Mouse (Mus musculus) embryonic facial prominence, embryonic 14.5 days (tissue): ENCODE data around the gene Amacr. TPM values are rescaled to one million over a fixed set of nuclear protein-coding genes. Genes with fewer than 3 reads are reported as not detected.

ENCODE experiments used
- ATAC-seq: fragments of 200-750 bp; cut with Nextera tagmentation; 2 replicates; pipeline ENCODE4 v1.8.0; 2017; ENCODE audit warnings: low read depth, moderate number of reproducible peaks, moderate TSS enrichment
- DNase-seq: peaks from one replicate; pipeline ENCODE4 v3.0.0-alpha.2; 2015; ENCODE audit warnings: low spot score
- H3K27ac ChIP-seq: fragments of 300-500 bp; sonication (generic); replicated peaks from 2 replicates; pipeline ENCODE4 v1.5.1; 2014; ENCODE audit warnings: low read depth, mild to moderate bottlenecking, low read length, moderate library complexity
- H3K27me3 ChIP-seq: fragments of 300-500 bp; sonication (generic); replicated peaks from 2 replicates; pipeline ENCODE4 v1.6.1; 2014; ENCODE audit warnings: low read length; ENCODE audit not compliant: control insufficient read depth, insufficient read depth
- H3K36me3 ChIP-seq: fragments of 300-500 bp; sonication (generic); 2 replicates; pipeline ENCODE4 v1.6.1; 2014; ENCODE audit warnings: low read length, mixed read lengths; ENCODE audit not compliant: control insufficient read depth, insufficient read depth
- H3K4me1 ChIP-seq: fragments of 300-500 bp; sonication (generic); 2 replicates; pipeline ENCODE4 v1.6.1; 2014; ENCODE audit warnings: antibody characterized with exemption, low read length; ENCODE audit not compliant: control insufficient read depth, insufficient read depth
- H3K4me2 ChIP-seq: fragments of 300-500 bp; sonication (generic); 2 replicates; pipeline ENCODE4 v1.6.1; 2014; ENCODE audit warnings: low read depth, mild to moderate bottlenecking, low read length, moderate library complexity, mixed read lengths
- H3K4me3 ChIP-seq: fragments of 300-500 bp; sonication (generic); 2 replicates; pipeline ENCODE4 v1.5.1; 2014; ENCODE audit warnings: low read depth, mild to moderate bottlenecking, low read length
- H3K9ac ChIP-seq: fragments of 300-500 bp; sonication (generic); 2 replicates; pipeline ENCODE4 v1.6.1; 2014; ENCODE audit warnings: low read depth, mild to moderate bottlenecking, low read length, moderate library complexity, mixed read lengths
- H3K9me3 ChIP-seq: fragments of 300-500 bp; sonication (generic); 2 replicates; pipeline ENCODE4 v1.6.1; 2016; ENCODE audit warnings: low read length; ENCODE audit not compliant: control insufficient read depth
- WGBS: fragments of 180-500 bp; shearing (Covaris S2); extraction: QIAGEN DNeasy Blood & Tissue Kit; methylation state at CpG from one replicate; pipeline ENCODE4 v1.1.7; 2014; 5-methylcytosine and 5-hydroxymethylcytosine counted together
- polyA plus RNA-seq: library from polyadenylated mRNA; unstranded; fragments of >200 nt; fragmentation: Nextera tagmentation; extraction: Ambion mirVana; gene quantifications from 2 replicates; pipeline ENCODE4 v1.2.1, GENCODE M21; 2014

Amacr gene
- polyA plus RNA-seq, 1 experiment from 2014 or later: 27.9 TPM

DNA sequence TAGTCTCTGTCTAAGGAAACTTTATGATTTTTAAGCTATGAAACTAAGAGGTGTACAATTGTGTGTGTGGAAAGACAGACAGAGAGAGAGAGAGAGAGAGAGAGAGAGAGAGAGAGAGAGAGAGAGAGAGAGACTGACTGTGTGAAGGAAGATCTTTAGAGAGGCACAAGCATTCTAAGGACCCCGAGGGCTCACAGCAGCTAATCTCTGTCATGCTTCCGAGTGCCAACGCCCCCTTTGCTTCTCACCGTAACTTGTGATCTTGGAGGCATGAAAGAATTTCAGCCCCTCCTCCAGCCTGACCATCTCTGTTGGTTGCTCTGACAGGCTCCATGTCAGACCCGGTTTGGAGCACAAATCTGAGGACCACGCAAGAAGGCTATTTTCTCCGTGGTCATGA, 18.9 kb downstream of the Amacr start, which contains the start of gene Slc45a2:
TSS of gene Slc45a2 (plus strand) at position 301 of the 400 bp plus-strand sequence.
- Histone ChIP-seq H3K27me3 (no peaks in the 10 kb centered on the region), H3K9ac (no peak within 1 kb of the TSS), H3K27ac (no peak within 1 kb of the TSS), H3K36me3 (peaks cover 8% of the 10 kb centered on the region; the same call in 1 of the 2 replicates), H3K4me1 (no peaks in the 10 kb centered on the region), H3K4me3 (no peak within 1 kb of the TSS), H3K9me3 (no peaks in the 10 kb centered on the region), H3K4me2 (0 out of 2 replicates have a peak within 1 kb of the TSS, but pooled peaks have one; percentile 10)
- no peak for ATAC-seq
- no peak for DNase-seq
- WGBS: 43% methylated on average over 7 of the region's 7 CpGs

DNA sequence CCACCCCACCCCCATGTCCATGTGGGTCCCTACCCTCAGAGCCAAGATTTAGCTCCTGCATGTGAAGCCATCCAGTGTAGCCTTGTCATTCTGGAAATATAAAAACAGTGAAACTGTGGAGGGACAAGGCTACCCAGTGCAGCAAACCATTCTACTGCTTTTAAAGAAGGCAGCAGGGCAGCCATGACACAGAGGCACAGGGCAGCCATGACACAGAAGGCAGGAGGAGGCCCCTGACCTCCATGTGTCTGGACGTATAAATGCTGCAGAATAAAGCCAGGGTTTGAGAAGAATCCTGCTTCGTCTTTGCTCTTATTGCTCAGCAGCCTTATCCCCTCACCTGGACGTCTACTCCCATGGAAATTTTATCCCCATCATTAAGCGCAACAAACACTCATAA, 22.2 kb downstream of the Amacr start:
- H3K4me3 ChIP-seq: no peak overlapping the region
- DNase-seq (no peak), ATAC-seq (no peak)
- H3K9ac ChIP-seq: no peak overlapping the region
- WGBS: 81% methylated on average over 4 of the region's 4 CpGs
- no peak overlapping the region for H3K4me2 ChIP-seq
- H3K4me1 ChIP-seq: no peaks in the 10 kb centered on the region
- H3K27ac ChIP-seq: no peak overlapping the region
- no peaks in the 10 kb centered on the region for H3K27me3 ChIP-seq
- H3K36me3 ChIP-seq: no peaks in the 10 kb centered on the region
- no peaks in the 10 kb centered on the region for H3K9me3 ChIP-seq

DNA sequence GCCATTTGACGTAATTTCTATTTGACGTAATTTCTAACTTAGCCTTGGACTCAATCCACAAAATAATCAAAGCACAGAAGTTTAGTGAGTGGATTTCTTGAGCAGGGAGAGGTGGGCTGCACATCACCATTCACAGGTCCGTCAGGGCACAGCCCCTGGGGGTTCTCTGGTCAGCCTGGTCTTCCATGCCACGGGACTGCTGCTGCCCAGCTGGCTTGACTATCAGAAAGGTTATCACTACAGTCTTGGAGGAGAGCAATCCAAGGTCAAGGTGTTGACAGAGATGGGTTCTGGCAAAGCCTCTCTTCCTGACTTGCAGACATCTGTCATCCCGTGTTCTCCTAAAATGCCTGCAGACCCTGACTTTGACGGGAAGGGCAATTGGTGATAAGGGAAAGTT, 23.1 kb downstream of the Amacr start:
- H3K27me3 ChIP-seq: no peaks in the 10 kb centered on the region
- DNase-seq (no peak), ATAC-seq (no peak)
- 64% methylated on average over 6 of the region's 6 CpGs for WGBS
- no peak overlapping the region for H3K4me3 ChIP-seq
- H3K4me2 ChIP-seq: no peak overlapping the region
- H3K4me1 ChIP-seq: no peaks in the 10 kb centered on the region
- no peak overlapping the region for H3K9ac ChIP-seq
- no peak overlapping the region for H3K27ac ChIP-seq
- no peaks in the 10 kb centered on the region for H3K36me3 ChIP-seq
- H3K9me3 ChIP-seq: no peaks in the 10 kb centered on the region

DNA sequence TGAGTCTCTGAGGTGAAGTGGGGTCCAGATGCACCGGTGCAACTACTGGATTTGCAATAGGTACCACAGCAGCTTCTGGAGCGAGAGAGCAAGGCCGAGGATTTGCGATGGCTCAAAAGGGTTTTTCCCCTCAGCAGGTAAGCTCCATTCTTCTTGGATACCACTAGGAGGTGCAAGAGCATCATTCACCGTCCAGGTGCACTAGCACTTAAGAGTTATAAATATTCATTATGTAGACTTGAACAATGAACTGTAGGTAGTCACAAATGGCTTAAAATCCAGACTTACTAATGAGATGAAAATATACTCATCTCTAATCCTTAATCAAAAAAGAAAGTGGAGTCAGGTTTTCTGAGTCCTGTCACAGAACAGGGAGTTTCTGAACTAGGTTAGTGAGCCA, 27.2 kb downstream of the Amacr start:
- Histone ChIP-seq H3K36me3 (no peaks in the 10 kb centered on the region), H3K4me1 (no peaks in the 10 kb centered on the region), H3K4me3 (no peak overlapping the region), H3K4me2 (no peak overlapping the region), H3K9me3 (no peaks in the 10 kb centered on the region), H3K27me3 (no peaks in the 10 kb centered on the region), H3K9ac (no peak overlapping the region), H3K27ac (no peak overlapping the region)
- DNase-seq: peak; percentile 49
- no peak for ATAC-seq
- 20% methylated on average over 5 of the region's 5 CpGs for WGBS

DNA sequence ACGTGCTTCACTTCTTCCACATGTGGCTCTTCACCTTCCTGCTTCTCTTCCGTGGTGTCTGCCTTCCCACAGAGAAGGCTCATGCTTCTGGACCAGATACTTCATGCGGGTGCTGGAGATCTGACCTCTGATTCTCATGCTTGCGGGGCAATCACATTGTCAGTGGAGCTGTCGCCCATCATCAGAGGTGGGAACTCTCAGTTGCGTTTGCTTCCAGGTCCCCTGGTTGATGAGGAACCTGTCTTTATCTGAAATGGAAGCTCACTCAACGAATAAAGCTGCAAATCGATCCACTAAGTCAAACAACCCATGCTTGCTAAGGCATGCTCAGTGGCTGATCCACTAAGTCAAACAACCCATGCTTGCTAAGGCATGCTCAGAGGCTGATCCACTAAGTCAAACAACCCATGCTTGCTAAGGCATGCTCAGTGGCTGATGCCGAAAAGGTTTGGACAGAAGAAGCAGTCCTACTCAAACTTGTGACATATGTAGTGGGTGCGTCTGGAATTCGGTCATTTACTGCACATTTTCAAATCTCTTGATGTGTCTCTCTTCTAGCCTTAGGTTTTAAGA, 29.5 kb downstream of the Amacr start:
- no peak for ATAC-seq
- WGBS: 82% methylated on average over 11 of the region's 11 CpGs
- H3K9me3 ChIP-seq: no peaks in the 10 kb centered on the region
- no peak overlapping the region for H3K27ac ChIP-seq
- no peaks in the 10 kb centered on the region for H3K4me1 ChIP-seq
- peak; percentile 37 for DNase-seq
- no peaks in the 10 kb centered on the region for H3K36me3 ChIP-seq
- no peak overlapping the region for H3K4me3 ChIP-seq
- H3K27me3 ChIP-seq: no peaks in the 10 kb centered on the region
- no peak overlapping the region for H3K4me2 ChIP-seq
- no peak overlapping the region for H3K9ac ChIP-seq

DNA sequence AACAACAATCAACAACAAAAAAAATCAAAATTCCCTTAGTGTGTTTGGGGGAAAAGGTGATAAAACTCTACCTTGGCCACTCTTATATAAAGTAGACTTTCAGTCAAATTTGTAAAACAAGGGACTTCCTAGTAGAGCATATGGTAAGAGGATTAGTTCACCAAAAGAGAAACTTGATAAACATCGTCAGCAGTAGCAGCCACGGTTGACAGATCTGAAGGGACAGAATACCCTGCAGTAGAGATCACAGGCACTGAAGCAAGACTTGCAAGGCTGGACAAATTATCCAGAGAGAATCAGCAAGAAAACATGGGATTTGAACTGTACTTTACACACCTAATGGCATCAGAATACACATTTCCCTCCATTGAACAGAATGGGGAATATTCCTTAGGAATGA, 33.4 kb downstream of the Amacr start:
- no peak overlapping the region for H3K4me2 ChIP-seq
- no peaks in the 10 kb centered on the region for H3K4me1 ChIP-seq
- no peak overlapping the region for H3K27ac ChIP-seq
- H3K27me3 ChIP-seq: no peaks in the 10 kb centered on the region
- no peaks in the 10 kb centered on the region for H3K9me3 ChIP-seq
- ATAC-seq (no peak), DNase-seq (no peak)
- no peak overlapping the region for H3K9ac ChIP-seq
- 43% methylated on average over 2 of the region's 2 CpGs for WGBS
- H3K36me3 ChIP-seq: no peaks in the 10 kb centered on the region
- H3K4me3 ChIP-seq: no peak overlapping the region

DNA sequence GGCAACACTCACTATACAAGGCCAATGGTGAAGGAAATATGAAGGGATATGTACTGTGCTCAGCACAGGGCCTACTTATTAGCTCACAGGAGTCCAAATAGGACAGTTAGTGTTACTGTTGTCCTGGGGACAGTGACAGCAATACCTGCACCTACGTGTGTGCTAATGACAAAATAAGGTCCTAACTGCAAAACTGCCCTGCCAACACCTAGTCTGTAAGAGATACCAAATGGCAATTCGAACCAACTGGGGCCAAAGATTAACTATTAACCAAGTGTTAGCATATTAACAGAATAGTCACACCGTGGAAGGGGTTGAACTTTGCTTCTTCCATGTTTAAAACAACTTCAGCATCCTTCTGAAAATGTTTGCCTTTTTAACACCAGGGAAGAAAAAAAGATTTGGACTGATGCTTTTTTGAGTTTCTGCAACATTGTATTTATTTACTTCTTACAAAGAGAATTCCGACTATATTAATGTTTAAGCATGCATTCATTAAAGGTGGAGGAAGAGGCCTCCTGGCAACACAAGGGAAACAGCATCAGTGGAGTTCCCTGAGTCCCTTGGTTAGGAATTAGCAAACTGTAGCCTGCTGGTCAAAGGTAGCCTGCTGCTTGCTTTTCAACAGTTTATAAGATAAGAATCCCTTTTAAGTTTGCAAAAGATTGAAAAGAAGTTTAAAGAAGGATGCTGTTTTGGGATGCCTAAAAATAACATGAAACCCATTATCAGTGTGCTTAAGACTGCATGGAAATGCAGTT, 45.4 kb downstream of the Amacr start:
- ATAC-seq: no peak
- Histone ChIP-seq H3K27me3 (no peaks in the 10 kb centered on the region), H3K9me3 (no peaks in the 10 kb centered on the region), H3K27ac (no peak overlapping the region), H3K4me2 (no peak overlapping the region), H3K4me1 (no peaks in the 10 kb centered on the region), H3K36me3 (no peaks in the 10 kb centered on the region), H3K4me3 (no peak overlapping the region), H3K9ac (no peak overlapping the region)
- no peak for DNase-seq
- 72% methylated on average over 4 of the region's 4 CpGs for WGBS

DNA sequence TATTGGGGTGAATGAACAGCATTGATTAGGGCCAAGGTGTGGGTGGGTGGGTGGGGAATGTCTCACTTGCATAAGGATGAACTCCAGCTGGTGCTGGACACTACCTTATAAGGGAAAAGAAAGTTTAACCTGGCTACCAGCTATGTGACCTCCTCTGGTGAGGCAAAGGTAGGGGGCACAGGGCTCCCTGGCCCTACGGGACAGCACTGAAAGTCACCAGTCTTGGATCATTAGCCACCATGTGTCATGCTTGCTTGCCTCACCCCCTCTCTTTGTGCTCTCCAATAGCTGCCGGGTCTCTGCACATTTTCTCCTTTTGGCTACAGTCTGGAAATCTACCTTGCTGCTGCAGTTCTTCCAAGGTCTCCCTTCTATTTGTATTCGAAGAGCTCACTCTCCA, 48.6 kb downstream of the Amacr start:
- Histone ChIP-seq H3K27me3 (peaks cover 16% of the 10 kb centered on the region), H3K36me3 (no peaks in the 10 kb centered on the region), H3K9me3 (no peaks in the 10 kb centered on the region), H3K9ac (no peak overlapping the region), H3K4me3 (no peak overlapping the region), H3K27ac (no peak overlapping the region), H3K4me2 (no peak overlapping the region), H3K4me1 (no peaks in the 10 kb centered on the region)
- WGBS: 67% methylated on average over 3 of the region's 3 CpGs
- DNase-seq (no peak), ATAC-seq (no peak)
